Mouse (Mus musculus) neural tube, embryonic 10.5 days (tissue): ENCODE data around the gene Pik3ca.
"Not testable (repeated sequence)": the region's sequence is repeated elsewhere in the genome, so short reads cannot be mapped to it uniquely, and the experiment has no call there.

Experiments
- DNase-seq: peaks from one replicate; pipeline ENCODE4 v3.0.0-alpha.2; 2017; ENCODE audit warnings: low spot score; ENCODE audit errors: extremely low spot score

Gene Pik3ca

GRCm38 (mm10) chr3:32401591-32401990, 4.1 kb downstream of the Pik3ca start:
- no peak for DNase-seq

DNA sequence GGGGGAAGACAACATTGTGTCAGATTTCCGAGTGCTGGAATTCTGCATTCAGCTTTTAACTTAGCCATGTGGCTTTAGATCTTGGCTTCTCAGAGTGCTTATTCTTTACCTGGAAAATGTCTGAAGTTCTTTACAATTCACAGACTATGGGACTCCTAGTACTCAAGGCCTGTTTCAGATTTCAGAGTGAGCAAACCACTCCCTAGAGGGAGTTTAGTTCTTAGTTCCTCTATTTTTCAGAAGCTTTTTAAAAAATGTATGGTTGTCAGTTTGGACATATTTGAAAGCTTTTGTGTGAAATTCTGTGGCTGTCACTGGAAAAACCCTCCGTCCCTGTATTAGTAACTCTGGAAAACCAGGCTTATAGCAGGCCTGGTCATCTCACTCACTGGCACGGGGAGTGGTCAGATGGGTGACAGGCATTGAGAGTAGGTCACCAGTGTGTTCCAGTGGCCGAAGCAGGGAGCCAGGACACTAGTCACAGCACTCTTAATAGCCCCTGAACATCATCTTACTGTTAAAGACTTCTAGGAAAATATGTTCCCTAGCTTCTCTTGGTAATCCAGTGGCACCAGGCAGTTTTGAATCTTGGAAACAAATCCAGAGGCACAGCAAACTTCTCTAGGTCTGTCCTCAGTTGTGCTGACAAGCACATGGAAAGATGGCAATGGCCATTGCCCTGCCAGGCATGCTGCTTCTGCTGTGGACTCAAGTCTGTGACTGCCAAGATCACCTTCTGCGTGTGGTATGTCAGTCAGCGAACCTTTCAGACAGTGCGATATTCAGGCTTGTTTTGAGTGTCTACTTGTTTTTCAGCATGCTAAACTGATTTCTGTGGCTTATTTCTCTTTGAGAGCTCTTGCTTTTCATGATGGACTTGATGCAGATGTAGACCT, 5.8 kb downstream of the Pik3ca start:
- DNase-seq, result no peak

DNA sequence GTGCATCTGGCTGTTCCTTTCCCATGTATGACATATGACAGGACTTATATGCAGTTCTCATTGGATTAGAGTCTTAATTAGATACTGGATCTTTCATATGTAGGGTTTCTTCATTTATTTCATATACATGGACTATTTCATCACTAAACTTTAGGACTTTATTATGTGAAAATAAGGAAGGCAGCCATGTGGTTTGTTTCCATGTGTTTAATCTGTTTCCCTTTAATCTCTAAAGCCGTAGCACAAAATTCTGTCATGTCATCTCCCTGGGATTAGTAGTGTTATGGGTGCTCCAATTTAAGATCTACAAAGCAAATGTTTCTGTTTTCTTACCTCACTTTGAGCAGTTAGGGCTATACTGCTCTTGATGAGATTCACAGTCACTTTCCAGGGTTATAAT, 8.2 kb downstream of the Pik3ca start:
- no peak for DNase-seq

GRCm38 (mm10) chr3:32406804-32407203, 9.3 kb downstream of the Pik3ca start:
- no peak for DNase-seq

DNA sequence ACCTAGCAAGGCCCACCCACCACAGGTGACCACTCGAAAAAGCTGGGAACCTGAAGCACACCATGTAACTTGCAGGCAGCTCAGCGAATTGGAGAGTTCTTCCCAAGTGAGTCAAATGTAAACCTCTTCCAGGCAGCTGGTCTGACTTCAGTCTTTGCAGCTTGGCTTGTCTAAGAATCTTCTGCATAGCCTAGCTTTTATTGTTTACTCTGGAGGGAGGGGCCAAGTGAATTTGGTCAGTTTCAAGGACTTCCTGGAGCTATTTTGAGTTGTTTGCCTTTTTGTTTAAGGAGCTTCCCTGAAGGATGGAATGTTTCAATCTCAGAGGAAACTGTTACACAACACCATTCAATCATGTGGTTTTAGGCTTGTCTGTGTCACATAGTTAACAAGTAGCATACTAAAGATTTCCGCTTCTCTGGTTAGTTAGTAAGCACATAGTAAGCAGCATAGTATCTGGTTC, 11.4 kb downstream of the Pik3ca start:
- no peak for DNase-seq

DNA sequence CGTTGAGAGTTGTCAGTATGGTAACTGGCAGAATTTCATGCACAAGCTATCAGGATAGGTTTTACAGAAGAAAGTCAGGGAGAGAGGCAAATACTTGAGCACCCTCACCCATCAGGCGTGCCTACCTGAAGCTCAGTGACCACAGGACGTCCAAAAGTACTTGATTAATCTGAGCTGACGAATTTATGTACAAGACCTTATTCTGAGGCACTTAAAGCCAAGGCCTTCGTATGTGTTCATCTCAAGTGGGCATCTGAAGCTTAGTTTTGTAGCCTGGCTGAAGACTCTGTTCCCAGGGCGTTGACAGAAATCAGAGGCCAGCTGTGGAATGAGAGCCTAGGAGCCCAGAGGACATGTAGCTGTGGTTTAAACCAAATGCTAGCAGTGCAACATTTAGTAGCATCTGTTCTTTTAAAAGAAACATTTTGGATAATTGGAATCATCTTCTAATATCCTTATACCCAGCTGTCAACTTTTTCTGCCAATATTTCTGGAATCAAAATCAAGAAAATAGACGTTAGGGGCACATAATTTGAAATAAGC, 15.1 kb downstream of the Pik3ca start:
- no peak for DNase-seq

DNA sequence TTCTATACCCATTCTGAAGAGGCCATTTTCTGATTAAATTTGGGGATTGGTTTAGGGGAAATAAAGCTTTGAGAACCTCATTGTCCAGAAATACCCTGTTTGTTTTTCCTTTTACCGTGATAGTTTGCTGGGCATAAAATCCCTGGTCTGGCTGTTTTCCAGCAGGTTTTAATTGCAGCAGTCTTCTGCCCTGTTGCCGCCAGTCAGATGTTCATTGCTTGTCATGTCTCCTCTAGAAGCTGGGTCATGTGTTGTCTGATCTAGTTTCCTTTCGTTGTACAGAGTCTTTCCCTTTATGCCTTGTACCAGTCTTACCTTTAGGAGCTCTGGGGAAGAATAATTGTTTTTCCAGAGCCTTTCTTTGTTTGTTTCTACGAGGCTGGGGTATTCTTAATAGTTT, 16.9 kb downstream of the Pik3ca start:
- no peak for DNase-seq

GRCm38 (mm10) chr3:32415370-32416309, 18.2 kb downstream of the Pik3ca start:
- DNase-seq, result no peak

DNA sequence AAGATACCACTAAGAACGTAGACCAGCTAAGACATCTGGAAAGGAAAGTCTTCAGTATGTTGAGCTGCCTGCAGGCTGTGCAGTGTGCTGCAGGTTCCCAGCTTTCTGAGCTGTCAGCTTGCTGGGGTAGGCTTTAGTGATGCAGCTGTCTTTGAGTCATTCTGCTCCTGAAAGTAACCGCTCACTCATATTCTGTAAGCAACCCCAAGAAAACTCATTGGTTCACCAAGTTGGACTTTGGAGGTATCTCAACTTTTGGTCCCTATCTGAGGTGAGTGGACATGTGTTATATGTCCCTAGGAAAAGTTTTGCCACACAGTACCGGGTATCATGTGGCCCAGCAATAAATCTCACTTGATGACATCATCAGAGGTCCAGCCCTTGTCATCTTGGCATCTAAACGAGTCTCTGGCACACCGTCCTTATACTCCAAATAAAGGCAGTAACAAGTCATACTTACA, 20.3 kb downstream of the Pik3ca start:
- DNase-seq, result no peak

DNA sequence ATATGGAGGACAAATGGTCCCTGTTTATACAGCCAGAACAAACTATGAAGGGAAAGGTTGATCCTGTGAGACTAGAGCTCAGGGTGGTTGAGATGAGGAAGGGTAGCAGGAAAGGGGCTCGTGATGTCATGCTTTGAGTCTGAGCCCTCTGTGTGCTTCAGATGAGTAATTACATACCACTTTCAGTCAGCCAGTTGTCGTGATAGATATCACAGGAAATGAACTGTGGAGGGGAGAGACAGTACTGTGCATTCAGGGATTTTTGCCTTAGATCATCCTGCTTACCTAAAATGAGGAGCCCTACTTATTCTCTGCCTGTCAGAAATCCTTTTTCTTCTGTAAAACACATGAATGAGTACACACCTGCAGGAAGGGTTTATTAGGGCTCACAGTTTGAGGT, 22.4 kb downstream of the Pik3ca start:
- no peak for DNase-seq

DNA sequence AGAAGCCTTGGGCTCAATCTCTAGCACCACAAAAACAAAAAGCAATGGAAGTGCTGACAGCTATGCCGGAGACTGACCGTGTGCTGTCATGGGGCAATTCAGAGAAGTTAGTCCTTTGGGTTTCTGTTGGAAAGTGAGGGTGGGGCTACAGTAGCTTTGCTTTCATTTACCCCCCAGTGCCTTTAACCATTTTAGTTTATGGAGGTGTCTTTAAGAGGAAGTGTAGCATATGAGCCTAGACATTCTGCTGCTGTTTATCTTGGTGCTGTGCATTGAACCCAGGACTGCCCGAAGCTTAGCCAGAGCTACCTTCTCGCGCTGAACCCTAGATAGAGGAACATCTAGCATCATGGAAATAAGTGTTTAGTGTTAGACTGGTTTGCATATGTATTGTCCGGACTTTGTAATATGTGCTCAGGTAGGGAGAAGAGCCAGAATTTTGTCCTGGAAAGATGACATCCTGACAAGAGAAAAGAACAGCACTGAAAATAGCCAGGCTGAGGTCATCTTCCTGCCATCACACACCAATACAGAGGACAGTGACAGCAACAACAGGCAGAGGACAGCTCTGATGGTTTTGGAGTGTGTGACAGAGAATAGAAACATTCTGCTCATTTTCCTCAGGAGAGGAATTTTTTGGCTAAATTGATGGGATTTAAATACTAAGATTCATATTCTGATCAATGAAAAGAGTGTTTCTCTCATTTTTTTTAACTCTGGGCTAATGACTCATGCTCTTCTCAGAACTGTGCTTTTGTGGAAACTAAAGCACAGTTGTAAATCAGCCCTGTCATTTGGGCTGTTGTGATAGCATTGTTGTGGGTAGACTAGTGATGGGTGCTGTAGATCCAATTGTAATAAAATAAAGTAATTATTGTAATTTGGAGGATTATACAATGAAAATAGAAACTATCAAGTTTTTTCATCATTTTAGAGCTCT, 23.9 kb downstream of the Pik3ca start:
- DNase-seq, result no peak

DNA sequence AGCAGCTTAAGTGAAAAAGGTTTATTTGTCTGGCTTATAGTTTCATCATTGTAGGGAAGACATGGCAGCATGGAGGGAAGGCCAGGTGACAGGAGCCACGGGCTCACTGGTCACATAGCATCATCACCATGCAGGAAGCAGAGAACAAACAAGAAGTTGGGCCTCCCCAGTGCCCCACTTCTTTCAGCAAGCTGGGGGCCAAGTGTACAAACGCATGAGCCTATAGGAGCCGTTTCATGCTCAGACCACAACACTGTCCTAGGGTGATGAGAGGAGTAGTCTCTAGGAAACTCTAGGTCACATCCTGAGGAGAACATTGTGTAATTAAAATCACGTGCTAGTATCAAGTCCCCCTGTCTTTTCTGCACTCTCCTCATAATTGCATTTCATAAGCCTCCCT, 30.2 kb downstream of the Pik3ca start:
- no peak for DNase-seq

DNA sequence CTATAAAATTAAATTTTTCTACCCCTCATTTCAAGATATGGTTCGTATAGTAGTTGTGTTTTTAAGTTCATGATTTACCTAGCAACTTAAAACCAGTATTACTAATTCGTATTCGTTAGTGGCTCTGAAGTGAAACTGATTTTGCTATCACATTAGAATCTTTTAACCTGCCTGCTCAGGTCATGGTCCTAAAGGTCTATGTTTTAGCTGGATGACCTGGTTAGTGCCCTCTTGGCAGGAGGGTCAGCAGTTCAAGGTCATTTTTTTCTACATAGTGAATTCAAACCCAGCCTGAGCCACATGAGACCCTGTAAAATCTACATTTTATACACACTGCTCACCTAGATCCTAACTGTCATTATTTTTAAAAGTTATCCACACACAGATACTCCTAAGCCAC, 30.9 kb downstream of the Pik3ca start:
- no peak for DNase-seq

DNA sequence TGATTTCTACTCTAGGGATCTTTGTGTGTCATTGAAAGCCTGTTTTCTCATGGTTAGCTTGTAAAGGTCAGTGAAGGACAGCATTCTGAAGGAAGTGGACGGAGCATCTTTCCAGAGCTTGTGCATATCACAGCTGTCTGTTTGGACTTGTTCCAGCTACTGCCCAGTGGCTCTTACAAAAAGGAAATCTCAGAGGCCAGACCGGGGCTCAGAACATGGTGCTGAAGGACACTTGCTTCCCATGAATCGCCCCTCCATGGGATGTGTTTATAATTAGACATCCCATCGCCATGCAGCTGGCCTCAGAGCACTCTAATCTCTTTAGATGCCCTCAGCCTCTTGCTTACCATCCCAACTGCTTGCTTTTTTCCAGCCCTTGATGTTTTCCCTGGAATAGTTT, 31.4 kb downstream of the Pik3ca start:
- DNase-seq, result no peak

DNA sequence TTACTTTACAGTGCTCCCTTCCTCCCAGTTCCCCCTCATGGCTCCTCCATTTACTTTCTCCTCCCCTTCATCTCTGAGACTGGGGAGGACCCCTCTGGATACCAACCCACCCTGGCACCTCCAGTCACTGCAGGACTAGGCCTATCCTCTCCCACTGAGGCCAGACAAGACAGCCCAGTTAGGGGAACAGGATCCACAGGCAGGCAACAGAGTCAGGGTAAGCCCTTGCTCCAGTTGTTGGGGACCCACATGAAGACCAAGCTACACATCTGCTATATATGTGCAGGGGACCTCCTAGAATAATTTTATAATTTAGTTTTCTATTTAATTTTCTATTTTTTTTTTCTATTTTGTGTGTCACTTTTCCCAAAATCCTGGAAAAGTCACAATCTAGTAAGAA, 31.9 kb downstream of the Pik3ca start:
- not testable (repeated sequence) for DNase-seq

DNA sequence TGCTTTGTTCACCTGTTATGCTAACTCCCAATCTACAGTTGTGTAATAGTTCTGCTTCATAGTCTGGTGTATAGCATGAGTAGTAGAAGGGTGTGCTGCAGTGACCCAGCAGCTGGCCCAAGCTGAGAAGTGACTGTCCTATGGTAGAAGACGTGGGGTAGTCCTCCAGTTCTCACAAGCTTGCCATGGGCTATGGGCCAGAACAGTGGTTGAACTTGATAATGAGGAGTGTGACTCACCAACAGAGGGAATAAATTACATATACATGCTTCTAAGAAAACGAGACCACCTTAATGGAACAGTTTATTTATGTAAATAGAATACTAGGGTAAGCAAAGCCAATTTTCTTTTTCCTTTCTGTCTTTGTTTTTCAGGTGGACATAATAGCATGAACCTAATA, 32.9 kb downstream of the Pik3ca start:
- DNase-seq, result no peak

- DNase-seq, result no peak
These were observed 36.5 kb downstream of the Pik3ca start for GRCm38 (mm10) chr3:32434016-32434415.

- DNase-seq, result no peak
These were observed 38.6 kb downstream of the Pik3ca start for GRCm38 (mm10) chr3:32436101-32436500.

DNA sequence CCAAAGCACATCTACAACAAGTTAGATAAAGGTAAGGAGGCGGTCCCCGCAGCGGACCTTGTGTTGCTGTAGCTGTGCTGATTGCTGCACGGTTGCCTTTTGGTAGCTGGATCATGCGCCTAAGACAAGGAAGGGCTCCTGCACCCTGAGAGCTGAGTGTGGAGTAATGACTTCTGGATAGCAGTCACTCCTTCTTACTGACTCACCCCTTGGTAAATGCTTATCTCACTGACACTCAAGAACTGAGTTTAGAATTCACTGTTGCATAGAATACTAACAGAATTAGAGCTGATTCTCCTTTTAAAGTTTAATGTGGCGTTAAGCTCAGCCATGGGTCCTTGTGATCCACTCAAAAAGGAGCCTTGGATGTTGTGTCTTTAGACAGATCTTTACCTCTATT, 39.8 kb downstream of the Pik3ca start:
- DNase-seq, result no peak

- DNase-seq, result no peak
These were observed 40.3 kb downstream of the Pik3ca start for GRCm38 (mm10) chr3:32437820-32438219.

DNA sequence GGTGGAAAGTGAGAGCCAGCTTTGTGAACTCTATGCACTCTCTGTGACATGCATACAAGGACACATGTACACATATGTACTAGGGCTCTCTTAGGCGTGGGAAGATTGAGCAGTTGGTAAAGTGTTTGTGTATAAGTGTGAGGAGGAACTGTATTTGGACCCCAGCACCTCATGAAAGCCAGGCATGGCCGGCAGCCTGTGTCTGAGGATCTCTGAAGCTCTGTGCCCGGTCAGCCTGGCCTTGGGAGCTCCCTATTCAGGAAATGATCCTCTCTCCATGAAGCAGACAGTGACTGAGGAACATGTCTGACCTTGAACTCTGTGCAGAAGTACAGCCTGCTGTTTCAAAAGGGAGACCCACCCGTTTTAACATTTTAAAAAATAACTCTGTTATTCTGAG, 41.2 kb downstream of the Pik3ca start:
- DNase-seq, result no peak
